Mouse (Mus musculus): ENCODE measurements around the gene Zfp444.

DNA sequence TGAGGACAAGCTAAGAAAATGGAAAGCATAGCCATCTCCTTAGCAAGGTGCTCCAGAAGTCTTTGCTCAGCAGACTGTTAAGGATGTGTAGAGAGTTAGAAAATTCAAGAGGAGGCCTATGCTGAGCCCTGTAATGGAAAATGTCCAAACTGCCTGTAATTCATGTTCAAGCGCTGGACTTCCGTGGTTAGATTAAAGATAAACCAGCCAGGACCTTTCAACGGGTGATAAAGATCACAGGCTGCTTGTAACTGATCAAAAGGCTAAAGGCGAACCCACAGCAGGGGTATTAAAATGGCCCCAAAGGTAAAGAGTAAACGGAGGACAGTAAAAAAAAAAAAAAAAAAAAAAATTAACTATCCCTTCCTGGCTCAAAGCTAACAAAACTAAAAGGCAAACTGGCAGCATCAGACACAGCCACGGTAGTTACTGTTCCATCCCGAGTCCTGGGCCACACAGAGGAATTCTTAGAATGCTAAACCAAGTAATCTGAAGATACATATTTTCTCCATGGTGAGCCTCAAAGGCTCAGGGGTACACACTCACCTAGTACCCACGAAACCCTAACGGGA, 15.0 kb upstream of the Zfp444 start:
- no peak for TF ChIP-seq CTCF (IDR thresholded peaks at IDR 0.05)
- TF ChIP-seq EP300 (IDR thresholded peaks at IDR 0.05), result no peak

Measured in lung, postnatal 0 days (tissue).